Mouse (Mus musculus) Patski (cell line): ENCODE results near the gene Bmp8a. TPM values are rescaled to one million over a fixed set of nuclear protein-coding genes. Genes with fewer than 3 reads are reported as not detected.
"Not testable (repeated sequence)": the region's sequence is repeated elsewhere in the genome, so short reads cannot be mapped to it uniquely, and the experiment has no call there.

Experiments
- ATAC-seq: fragments of 100-300 bp; one replicate; pipeline ENCODE4 v1.8.0; 2021
- CTCF ChIA-PET: fragments of 350-600 bp; sonication (Branson Sonifier 250); formaldehyde crosslinking; loops from one replicate; lab custom pipeline; 2022; ENCODE audit warnings: inconsistent platforms; lab: Charles Lee
- POLR2A ChIA-PET: fragments of 350-600 bp; sonication (Branson Sonifier 250); formaldehyde crosslinking; loops from one replicate; lab custom pipeline; 2022; ENCODE audit warnings: antibody characterized with exemption, inconsistent platforms; lab: Charles Lee
- DNase-seq: peaks from one replicate; pipeline ENCODE4 v3.0.0-alpha.2; 2011; ENCODE audit warnings: low read depth, low spot score
- H3K27me3 ChIP-seq: fragments of 371-371 bp; one replicate; pipeline ENCODE4 v1.5.1; 2021
- CTCF ChIP-seq: fragments of 100-300 bp; IDR thresholded peaks from one replicate; pipeline ENCODE4 v1.5.1; 2021
- in situ Hi-C: fragments of 300-500 bp; cut with MboI; formaldehyde crosslinking; loops from 3 replicates; pipeline ENCODE4 v1.11.1; 2018; ENCODE audit warnings: low pct_unique_long_range_greater_than_20kb, mixed read lengths
- polyA plus RNA-seq: library from polyadenylated mRNA; unstranded; gene quantifications from one replicate; pipeline ENCODE4 v1.2.3, GENCODE M21; 2021

Gene Bmp8a
- polyA plus RNA-seq, 1 experiment from 2014 or later, result not detected

DNA sequence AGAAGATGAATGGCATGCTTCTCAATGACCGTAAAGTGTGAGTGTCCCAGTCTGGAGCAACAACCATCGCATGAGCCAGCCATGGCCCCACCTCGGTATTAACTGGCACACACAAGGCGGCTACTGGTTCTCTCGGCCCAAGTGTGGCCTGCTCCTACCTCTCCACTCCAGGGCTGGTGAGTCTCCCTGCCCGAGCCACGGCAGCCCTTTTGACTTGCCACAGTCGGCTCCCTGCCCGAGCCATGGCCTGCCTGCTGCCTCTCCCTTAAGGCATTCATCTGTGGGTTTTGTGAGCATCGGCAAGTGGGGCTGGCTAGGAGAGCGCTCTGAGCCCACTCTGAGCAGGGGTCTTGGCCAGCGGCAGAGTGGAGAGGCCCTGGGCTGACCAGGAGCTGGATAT, 54.0 kb downstream of the Bmp8a start:
- ATAC-seq, result no peak
- DNase-seq, result no peak
- no peak for TF ChIP-seq CTCF
- H3K27me3 ChIP-seq, result no peaks in the 10 kb centered on the region
- ChIA-PET CTCF (no interaction called here), POLR2A (no interaction called here)
- in situ Hi-C loops, result no loop called here

GRCm38 (mm10) chr4:123286790-123287189, 56.3 kb downstream of the Bmp8a start:
- DNase-seq, result no peak
- H3K27me3 ChIP-seq, result no peaks in the 10 kb centered on the region
- POLR2A ChIA-PET, result no interaction called here
- no peak for TF ChIP-seq CTCF
- CTCF ChIA-PET, result no interaction called here
- in situ Hi-C loops, result no loop called here
- ATAC-seq, result no peak

GRCm38 (mm10) chr4:123284731-123285624, 58.1 kb downstream of the Bmp8a start:
- DNase-seq, result no peak
- TF ChIP-seq CTCF, result no peak
- no peaks in the 10 kb centered on the region for H3K27me3 ChIP-seq
- POLR2A ChIA-PET, result interaction anchor here (0.6 kb wide), 1 partner anchor 462 kb away, joined by 3 read pairs; no protein-coding TSS in a partner anchor
- in situ Hi-C loops, result no loop called here
- ATAC-seq, result no peak
- CTCF ChIA-PET, result interaction anchor here (1.0 kb wide), 2 partner anchors 9 to 21 kb away, joined by 3 to 4 read pairs; no protein-coding TSS in a partner anchor

DNA sequence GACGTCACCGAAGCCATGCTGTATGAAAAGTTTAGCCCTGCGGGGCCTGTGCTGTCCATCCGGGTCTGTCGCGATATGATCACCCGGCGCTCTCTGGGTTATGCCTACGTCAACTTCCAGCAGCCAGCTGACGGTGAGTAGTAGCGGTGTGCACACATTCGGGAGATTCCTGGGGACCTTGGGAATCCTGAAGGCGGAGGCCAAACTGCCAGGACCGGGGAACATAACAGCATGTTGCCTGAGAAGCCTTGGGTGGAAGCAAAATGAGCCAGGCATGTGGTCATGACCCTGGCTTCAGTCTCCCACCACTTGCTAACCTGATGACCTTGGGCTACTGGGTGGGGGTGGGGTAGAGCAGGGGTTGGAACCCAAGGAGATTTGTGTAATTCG, 59.4 kb downstream of the Bmp8a start:
- DNase-seq, POLR2A ChIA-PET, CTCF ChIA-PET, H3K27me3 ChIP-seq, in situ Hi-C loops: not testable (repeated sequence)
- ATAC-seq, result peak; percentile 24

- peak; percentile 23 for ATAC-seq
- in situ Hi-C loops, CTCF ChIA-PET, H3K27me3 ChIP-seq, POLR2A ChIA-PET, DNase-seq: not testable (repeated sequence)
These were observed 60.0 kb downstream of the Bmp8a start for GRCm38 (mm10) chr4:123282915-123283674.

DNA sequence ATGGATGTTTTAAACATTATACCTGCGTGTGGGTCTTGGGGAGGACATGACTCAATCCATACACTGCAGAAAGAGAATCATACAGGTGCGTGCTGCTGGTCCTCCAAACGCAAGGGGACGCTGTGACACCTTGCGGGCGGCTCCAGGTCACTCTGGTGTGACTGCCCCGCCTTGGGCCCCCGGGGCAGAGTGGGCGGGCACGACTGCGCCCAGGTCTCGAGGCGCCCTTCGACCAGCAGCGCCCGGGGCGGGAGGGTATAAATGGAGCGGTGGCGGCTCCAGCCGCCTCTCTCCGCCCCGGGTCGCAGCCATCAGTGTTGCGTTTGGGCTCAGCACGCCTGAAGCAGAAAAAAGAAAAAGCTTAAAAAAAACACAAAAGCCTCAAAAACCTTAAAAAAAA, 60.6 kb downstream of the Bmp8a start:
- POLR2A ChIA-PET, result no interaction called here
- peak; percentile 80 for ATAC-seq
- no peaks in the 10 kb centered on the region for H3K27me3 ChIP-seq
- in situ Hi-C loops, result no loop called here
- TF ChIP-seq CTCF, result peak; percentile 78
- CTCF ChIA-PET, result no interaction called here
- DNase-seq, result no peak

- TF ChIP-seq CTCF, result no peak
- ChIA-PET CTCF (interaction anchor here (1.4 kb wide), 1 partner anchor 25 kb away, joined by 4 read pairs; no protein-coding TSS in a partner anchor), POLR2A (no interaction called here)
- no peak for ATAC-seq
- H3K27me3 ChIP-seq, result no peaks in the 10 kb centered on the region
- in situ Hi-C loops, result no loop called here
- no peak for DNase-seq
These were observed 62.9 kb downstream of the Bmp8a start for GRCm38 (mm10) chr4:123280117-123280516.

DNA sequence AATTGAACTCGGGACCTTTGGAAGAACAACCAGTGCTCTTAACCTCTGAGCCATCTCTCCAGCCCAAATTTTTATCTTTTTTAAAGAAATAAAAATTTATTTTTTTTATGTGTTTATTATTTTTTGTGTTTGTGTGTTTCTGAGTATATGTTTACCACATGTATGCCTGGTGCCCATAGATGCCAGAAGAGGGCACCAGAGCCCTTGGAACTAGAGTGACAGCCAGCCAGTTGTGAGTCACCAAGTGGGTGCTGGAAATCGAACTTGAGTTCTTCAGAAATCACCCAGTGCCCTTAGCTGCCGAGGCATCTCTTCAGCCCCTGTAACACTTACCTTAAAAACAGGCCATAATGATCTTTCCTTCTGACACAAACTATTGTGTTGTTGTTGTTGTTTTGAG, 72.0 kb downstream of the Bmp8a start:
- DNase-seq, result no peak
- CTCF ChIA-PET, result no interaction called here
- peak; percentile 38 for TF ChIP-seq CTCF
- in situ Hi-C loops, result no loop called here
- POLR2A ChIA-PET, result no interaction called here
- H3K27me3 ChIP-seq, result peaks cover 3% of the 10 kb centered on the region
- ATAC-seq, result no peak

Other genes starting within 250 kb of the Bmp8a start
- 0.06 TPM for gene Bmp8b, start 238.1 kb downstream of the Bmp8a start, polyA plus RNA-seq
- not detected for gene Oxct2b, start 227.0 kb downstream of the Bmp8a start, polyA plus RNA-seq
- 37.2 TPM for gene Ppie, start 203.3 kb downstream of the Bmp8a start, polyA plus RNA-seq
- not detected for gene Hpcal4, start 160.0 kb downstream of the Bmp8a start, polyA plus RNA-seq
- not detected for gene Nt5c1a, start 141.7 kb downstream of the Bmp8a start, polyA plus RNA-seq
- gene Heyl, start 109.7 kb downstream of the Bmp8a start, polyA plus RNA-seq, result not detected
- gene Pabpc4, start 80.9 kb downstream of the Bmp8a start, polyA plus RNA-seq, result 59.9 TPM
- gene Oxct2a, start 19.6 kb downstream of the Bmp8a start, polyA plus RNA-seq, result not detected